Mouse (Mus musculus): ENCODE results near the gene Shroom2. TPM values are rescaled to one million over a fixed set of nuclear protein-coding genes. Genes with fewer than 3 reads are reported as not detected.

Shroom2 gene
- total RNA-seq, 2 experiments from 2014 or later = not detected

Other genes starting within 250 kb of the Shroom2 start
- not detected in 2 replicates for gene Cldn34a, start 206.1 kb downstream of the Shroom2 start, total RNA-seq (2015; ENCODE audit: low replicate concordance)
- not detected in 2 replicates for gene Cldn34a, start 206.1 kb downstream of the Shroom2 start, total RNA-seq (2017; ENCODE audit: low replicate concordance)
- gene Gpr143, start 12.5 kb upstream of the Shroom2 start, total RNA-seq (2015; ENCODE audit: low replicate concordance) = not detected in 2 replicates
- not detected in 2 replicates for gene Gpr143, start 12.5 kb upstream of the Shroom2 start, total RNA-seq (2017; ENCODE audit: low replicate concordance)
- not detected in 2 replicates for gene Usp51, start 237.0 kb upstream of the Shroom2 start, total RNA-seq (2015; ENCODE audit: low replicate concordance)
- gene Usp51, start 237.0 kb upstream of the Shroom2 start, total RNA-seq (2017; ENCODE audit: low replicate concordance) = not detected in 2 replicates